ENCODE assay signal across 18 mouse cellular contexts in genomic region chr3:68836857-68837499, GRCm38 (mm10). TPM values are rescaled to one million over a fixed set of nuclear protein-coding genes. Genes with fewer than 3 reads are reported as not detected.
A peak's percentile ranks its signal among the peaks of the same experiment; 100 is the strongest.
DNase-seq lines count a peak whose midpoint lies in the region; ATAC-seq and TF ChIP-seq lines count a peak whose summit lies in the region.
"Had no signal": no experiment of that assay in that cellular context is flagged by ENCODE, and none has a peak within 500 bp of the region (broad histone marks: within the 10 kb centered on the region; RNA-seq: fewer than 3 reads in every experiment).

No protein-coding gene starts in this region.

- no peaks in the 10 kb centered on the region for H3K27me3 ChIP-seq in forebrain, embryonic 15.5 days
- H3K27me3 ChIP-seq in forebrain, embryonic 10.5 days (ENCODE audit: poor library complexity, severe bottlenecking): no peaks in the 10 kb centered on the region
- H3K27me3 ChIP-seq in midbrain, embryonic 12.5 days: peaks cover 4% of the 10 kb centered on the region; the same call in 1 of the 2 replicates
- H3K27me3 ChIP-seq in midbrain, embryonic 15.5 days (replicated peaks): no peaks in the 10 kb centered on the region
- no peaks in the 10 kb centered on the region for H3K27me3 ChIP-seq in hindbrain, embryonic 14.5 days (ENCODE audit: control insufficient read depth, insufficient read depth, low read length)
- H3K27me3 ChIP-seq: limb, embryonic 15.5 days; liver, embryonic 15.5 days had no signal

- DNase-seq in forebrain, embryonic 10.5 days (ENCODE audit: extremely low spot score, low spot score): no peak
- DNase-seq in brain, embryonic 14.5 days (ENCODE audit: low read depth): peak; percentile 47
- no peak for DNase-seq in hindbrain, embryonic 14.5 days (ENCODE audit: low spot score)
- no peak for DNase-seq in natural killer cell, adult 2 months (ENCODE audit: low spot score in 2 of 2)
- DNase-seq in frontal cortex, postnatal 10 days (ENCODE audit: low spot score in 2 of 2): no peak
- DNase-seq: adrenal gland, postnatal 25 days; cerebellum, adult 11-12 months; cerebellum, postnatal 25 days; gastrocnemius, postnatal 25 days; kidney, adult 11 months had no signal

- WGBS in forebrain, embryonic 15.5 days: 51% methylated on average over 6 of the region's 6 CpGs
- WGBS in forebrain, embryonic 10.5 days: 77% methylated on average over 6 of the region's 6 CpGs
- 68% methylated on average over 6 of the region's 6 CpGs for WGBS in midbrain, embryonic 12.5 days
- WGBS in midbrain, embryonic 15.5 days: 58% methylated on average over 6 of the region's 6 CpGs
- WGBS in hindbrain, embryonic 14.5 days: 49% methylated on average over 6 of the region's 6 CpGs

- H3K9me3 ChIP-seq in forebrain, embryonic 15.5 days: no peaks in the 10 kb centered on the region
- no peaks in the 10 kb centered on the region for H3K9me3 ChIP-seq in forebrain, embryonic 10.5 days
- H3K9me3 ChIP-seq in midbrain, embryonic 12.5 days: no peaks in the 10 kb centered on the region
- H3K9me3 ChIP-seq in midbrain, embryonic 15.5 days: no peaks in the 10 kb centered on the region
- no peaks in the 10 kb centered on the region for H3K9me3 ChIP-seq in hindbrain, embryonic 14.5 days (ENCODE audit: control insufficient read depth, low read length)
- H3K9me3 ChIP-seq: G1E; limb, embryonic 15.5 days; liver, embryonic 15.5 days had no signal

- TF ChIP-seq POLR2A in brain, embryonic 14.5 days (IDR thresholded peaks at IDR 0.05; ENCODE audit: borderline replicate concordance, extremely low read depth, insufficient read depth, insufficient read length, poor library complexity, severe bottlenecking): no peak

- H3K9ac ChIP-seq in forebrain, embryonic 15.5 days (replicated peaks): no peak overlapping the region
- H3K9ac ChIP-seq in midbrain, embryonic 12.5 days (replicated peaks): no peak overlapping the region
- no peak overlapping the region for H3K9ac ChIP-seq in midbrain, embryonic 15.5 days
- no peak overlapping the region for H3K9ac ChIP-seq in hindbrain, embryonic 14.5 days
- H3K9ac ChIP-seq: limb, embryonic 15.5 days; liver, embryonic 15.5 days had no signal

- no peak for TF ChIP-seq CTCF in brain, embryonic 14.5 days (IDR thresholded peaks at IDR 0.05; ENCODE audit: borderline replicate concordance, extremely low read depth, insufficient read depth, insufficient read length)

- H3K4me3 ChIP-seq in forebrain, embryonic 15.5 days: no peak overlapping the region
- no peak overlapping the region for H3K4me3 ChIP-seq in forebrain, embryonic 10.5 days
- no peak overlapping the region for H3K4me3 ChIP-seq in midbrain, embryonic 12.5 days
- no peak overlapping the region for H3K4me3 ChIP-seq in midbrain, embryonic 15.5 days
- no peak overlapping the region for H3K4me3 ChIP-seq in hindbrain, embryonic 14.5 days (replicated peaks; ENCODE audit: low read length)
- H3K4me3 ChIP-seq: limb, embryonic 15.5 days; liver, embryonic 15.5 days had no signal

- H3K4me2 ChIP-seq in forebrain, embryonic 15.5 days (replicated peaks): no peak overlapping the region
- no peak overlapping the region for H3K4me2 ChIP-seq in midbrain, embryonic 12.5 days (replicated peaks)
- no peak overlapping the region for H3K4me2 ChIP-seq in midbrain, embryonic 15.5 days
- H3K4me2 ChIP-seq in hindbrain, embryonic 14.5 days (replicated peaks): no peak overlapping the region
- H3K4me2 ChIP-seq: limb, embryonic 15.5 days; liver, embryonic 15.5 days had no signal

- no peaks in the 10 kb centered on the region for H3K36me3 ChIP-seq in forebrain, embryonic 15.5 days
- H3K36me3 ChIP-seq in forebrain, embryonic 10.5 days (replicated peaks): no peaks in the 10 kb centered on the region
- no peaks in the 10 kb centered on the region for H3K36me3 ChIP-seq in midbrain, embryonic 12.5 days
- no peaks in the 10 kb centered on the region for H3K36me3 ChIP-seq in midbrain, embryonic 15.5 days (replicated peaks)
- no peaks in the 10 kb centered on the region for H3K36me3 ChIP-seq in hindbrain, embryonic 14.5 days (replicated peaks; ENCODE audit: control insufficient read depth, insufficient read depth)
- H3K36me3 ChIP-seq: G1E; limb, embryonic 15.5 days; liver, embryonic 15.5 days had no signal

- peaks cover 6% of the 10 kb centered on the region; the same call in 1 of the 2 replicates for H3K4me1 ChIP-seq in forebrain, embryonic 15.5 days
- H3K4me1 ChIP-seq in forebrain, embryonic 10.5 days: peaks cover 9% of the 10 kb centered on the region; the same call in 1 of the 2 replicates
- H3K4me1 ChIP-seq in midbrain, embryonic 12.5 days: peaks cover 6% of the 10 kb centered on the region; the same call in 1 of the 2 replicates
- H3K4me1 ChIP-seq in midbrain, embryonic 15.5 days: peaks cover 5% of the 10 kb centered on the region; the same call in 1 of the 2 replicates
- 0 out of 2 replicates have a peak, but pooled peaks cover 5% of the 10 kb centered on the region for H3K4me1 ChIP-seq in hindbrain, embryonic 14.5 days (replicated peaks; ENCODE audit: control insufficient read depth, insufficient read depth, low read length)
- H3K4me1 ChIP-seq: limb, embryonic 15.5 days; liver, embryonic 15.5 days had no signal

- ATAC-seq in forebrain, embryonic 15.5 days (replicated peaks): peak; percentile 68; the same call in 1 of the 2 replicates
- ATAC-seq in midbrain, embryonic 12.5 days (ENCODE audit: low FRiP score, low read depth): peak; percentile 65
- no peak; the same call in 1 of the 2 replicates for ATAC-seq in midbrain, embryonic 15.5 days (replicated peaks)
- peak; percentile 68; the same call in 1 of the 2 replicates for ATAC-seq in hindbrain, embryonic 14.5 days (ENCODE audit: low FRiP score)

- peak overlapping the region; percentile 39; the same call in 1 of the 2 replicates for H3K27ac ChIP-seq in forebrain, embryonic 15.5 days (replicated peaks)
- H3K27ac ChIP-seq in forebrain, embryonic 10.5 days: no peak overlapping the region
- H3K27ac ChIP-seq in midbrain, embryonic 12.5 days (replicated peaks): no peak overlapping the region
- no peak overlapping the region for H3K27ac ChIP-seq in midbrain, embryonic 15.5 days
- H3K27ac ChIP-seq in hindbrain, embryonic 14.5 days: no peak overlapping the region
- H3K27ac ChIP-seq: limb, embryonic 15.5 days; liver, embryonic 15.5 days; macrophage; stomach, postnatal 0 days had no signal

RNA-seq across cellular contexts. Expression of gene 1110032F04Rik, which starts 32.4 kb away (rescaled TPM):
- polyA plus RNA-seq in forebrain, embryonic 15.5 days (2015; fragmentation: Nextera tagmentation; extraction: Ambion mirVana): 3.5 and 3.7 TPM in 2 replicates
- 1.1 and 1.3 TPM in 2 replicates for polyA plus RNA-seq in forebrain, embryonic 10.5 days (2016; fragmentation: Nextera tagmentation; extraction: Ambion mirVana)
- polyA plus RNA-seq in midbrain, embryonic 12.5 days (2016; fragmentation: Nextera tagmentation; extraction: Ambion mirVana): 2.1 and 2.5 TPM in 2 replicates
- 3.4 and 4.6 TPM in 2 replicates for polyA plus RNA-seq in midbrain, embryonic 15.5 days (2015; fragmentation: Nextera tagmentation; extraction: Ambion mirVana)
- polyA plus RNA-seq in brain, embryonic 14.5 days (2012; rRNA removed): 4.9 and 5.4 TPM in 2 replicates
- 6.2 and 6.7 TPM in 2 replicates for polyA plus RNA-seq in hindbrain, embryonic 14.5 days (2014; fragmentation: Nextera tagmentation; extraction: Ambion mirVana)
- polyA plus RNA-seq: G1E, macrophage had no signal
